Mouse (Mus musculus) liver, embryonic 14.5 days (tissue): ENCODE results near the gene Cxcl5. TPM values are rescaled to one million over a fixed set of nuclear protein-coding genes. Genes with fewer than 3 reads are reported as not detected.

ENCODE experiments used
- ATAC-seq: fragments of 200-750 bp; cut with Nextera tagmentation; 2 replicates; pipeline ENCODE4 v1.8.0; 2017; ENCODE audit warnings: moderate number of reproducible peaks, mild to moderate bottlenecking, moderate library complexity; ENCODE audit not compliant: insufficient read depth
- DNase-seq, 3 experiments: peaks; one replicate each; pipeline ENCODE4 v3.0.0-alpha.2; 2012 to 2013; ENCODE audit warnings: low read depth in 3 of 3, low spot score in 3 of 3
- H3K27ac ChIP-seq: fragments of 300-500 bp; sonication (generic); 2 replicates; pipeline ENCODE4 v1.5.1; 2014; ENCODE audit warnings: moderate library complexity, mild to moderate bottlenecking, control low read depth, inconsistent platforms
- H3K27me3 ChIP-seq: fragments of 300-500 bp; sonication (generic); 2 replicates; pipeline ENCODE4 v1.6.1; 2014; ENCODE audit warnings: mild to moderate bottlenecking, low read length, moderate library complexity; ENCODE audit not compliant: control insufficient read depth, insufficient read depth
- H3K36me3 ChIP-seq: fragments of 300-500 bp; sonication (generic); replicated peaks from 2 replicates; pipeline ENCODE4 v1.6.1; 2014; ENCODE audit warnings: low read depth; ENCODE audit not compliant: control insufficient read depth, insufficient read depth
- H3K4me1 ChIP-seq, 2 experiments: fragments of 200-500 bp in 1 of 2; fragments of 300-500 bp in 1 of 2; sonication (generic) in 1 of 2; replicated peaks; 2 replicates each; pipeline ENCODE4 v1.6.1; 2012 to 2014; ENCODE audit warnings: antibody characterized with exemption in 1 of 2, inconsistent platforms in 1 of 2, low read length in 1 of 2; ENCODE audit not compliant: control insufficient read depth in 2 of 2, insufficient read depth in 2 of 2
- H3K4me2 ChIP-seq: fragments of 300-500 bp; sonication (generic); 2 replicates; pipeline ENCODE4 v1.6.1; 2014; ENCODE audit warnings: low read depth, mild to moderate bottlenecking, control low read depth, moderate library complexity
- H3K4me3 ChIP-seq, 2 experiments: fragments of 200-500 bp in 1 of 2; fragments of 300-500 bp in 1 of 2; sonication (generic) in 1 of 2; 2 replicates each; pipeline ENCODE4 v1.5.1; 2012 to 2014; ENCODE audit warnings: low read depth in 2 of 2, low read length in 2 of 2, mild to moderate bottlenecking in 2 of 2, control low read depth in 1 of 2, inconsistent platforms in 1 of 2, moderate library complexity in 1 of 2; ENCODE audit not compliant: insufficient read depth in 1 of 2
- H3K9ac ChIP-seq: fragments of 300-500 bp; sonication (generic); replicated peaks from 2 replicates; pipeline ENCODE4 v1.6.1; 2014; ENCODE audit warnings: mild to moderate bottlenecking, control low read depth, moderate library complexity
- H3K9me3 ChIP-seq: fragments of 300-500 bp; sonication (generic); 2 replicates; pipeline ENCODE4 v1.6.1; 2016; ENCODE audit warnings: low read length, mixed read lengths; ENCODE audit not compliant: control insufficient read depth
- CTCF ChIP-seq: IDR thresholded peaks from 2 replicates; pipeline ENCODE4 v1.5.1; 2016; ENCODE audit warnings: antibody characterized with exemption, low read depth, control low read depth
- EP300 ChIP-seq: IDR thresholded peaks from 2 replicates; pipeline ENCODE4 v1.6.1; 2016; ENCODE audit warnings: antibody characterized with exemption, low read depth
- WGBS: fragments of 180-500 bp; shearing (Covaris S2); extraction: QIAGEN DNeasy Blood & Tissue Kit; methylation state at CpG from one replicate; pipeline ENCODE4 v1.1.7; 2014; ENCODE audit not compliant: insufficient replicate concordance; 5-methylcytosine and 5-hydroxymethylcytosine counted together
- polyA plus RNA-seq, 2 experiments: library from polyadenylated mRNA; depleted of rRNA in 1 of 2; stranded (reverse) in 1 of 2; unstranded in 1 of 2; fragments of >200 nt; fragmentation: Nextera tagmentation in 1 of 2; extraction: Ambion mirVana in 1 of 2; gene quantifications; 2 replicates each; pipeline versions ENCODE4 v1.2.1 to v1.2.3; 2012 to 2014

Cxcl5 gene
- polyA plus RNA-seq, 2 experiments, result 0.41 to 0.69 TPM

DNA sequence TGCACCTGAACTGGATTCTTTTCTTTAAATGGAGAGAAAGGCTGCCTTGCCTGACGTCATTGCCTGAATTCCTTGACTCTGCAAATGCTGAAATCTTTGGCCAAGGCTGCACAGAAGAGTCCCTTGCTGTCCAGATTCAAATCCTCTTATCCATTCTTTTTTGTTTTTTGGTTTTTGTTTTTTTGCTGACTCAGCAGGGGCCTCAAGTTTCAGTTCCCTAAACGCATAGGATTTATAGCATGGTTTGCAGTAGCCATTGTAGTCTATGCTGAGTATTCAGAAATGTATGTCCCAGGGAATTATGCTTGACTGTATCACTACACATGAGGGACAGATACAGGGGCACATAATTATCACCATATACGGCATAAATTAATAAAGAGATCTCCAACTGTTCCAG is 12.2 kb downstream of the Cxcl5 start:
- H3K9me3 ChIP-seq, result no peaks in the 10 kb centered on the region
- no peak overlapping the region for H3K27ac ChIP-seq
- H3K4me2 ChIP-seq, result no peak overlapping the region
- no peaks in the 10 kb centered on the region for H3K36me3 ChIP-seq
- ATAC-seq (no peak), DNase-seq (no peak)
- H3K4me3 ChIP-seq, result no peak overlapping the region
- no peaks in the 10 kb centered on the region for H3K27me3 ChIP-seq
- no peak overlapping the region for H3K9ac ChIP-seq
- WGBS, result 37% methylated on average over 3 of the region's 3 CpGs
- peaks cover 0 to 4% of the 10 kb centered on the region in 2 experiments; a peak in 1 of 4 replicates for H3K4me1 ChIP-seq
- no peak for TF ChIP-seq EP300
- no peak for TF ChIP-seq CTCF

DNA sequence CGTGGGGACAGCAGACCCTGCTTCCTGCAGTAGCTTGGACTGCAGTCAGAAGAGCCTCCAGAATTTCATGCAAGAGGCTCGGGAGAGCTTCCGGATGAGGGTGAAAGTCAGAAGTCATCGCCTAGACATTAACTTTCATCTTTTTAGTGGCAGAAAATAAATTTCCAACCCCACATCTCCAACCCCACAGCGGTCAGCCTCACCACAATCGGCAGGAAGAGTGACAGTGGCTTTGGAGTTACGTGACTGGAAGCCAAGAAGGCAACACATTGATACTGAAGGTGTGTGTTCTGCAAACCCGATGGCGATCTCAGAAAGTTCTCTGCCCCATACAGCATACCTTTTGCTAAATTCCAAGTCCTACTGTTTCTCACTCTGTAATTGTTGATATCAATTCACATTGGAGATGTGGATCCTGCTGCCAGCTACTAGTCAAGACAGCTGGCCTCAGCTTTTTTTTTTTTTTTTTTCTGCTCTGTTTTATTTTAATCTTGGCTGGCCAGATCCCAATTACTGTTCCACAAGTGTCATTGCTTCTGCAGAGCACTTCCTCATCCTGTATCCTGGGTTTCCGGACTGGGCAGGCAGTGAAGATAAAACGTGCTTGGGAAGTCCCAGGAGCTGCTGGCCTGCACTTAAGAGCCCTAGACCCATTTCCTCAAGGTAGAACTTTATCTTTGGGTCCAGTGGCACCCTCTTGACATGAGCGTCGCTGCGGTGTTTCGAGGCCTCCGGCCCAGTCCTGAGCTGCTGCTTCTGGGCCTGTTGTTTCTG is 12.9 kb downstream of the Cxcl5 start, which contains the start of gene Pf4:
TSS of gene Pf4 (plus strand) at position 556 of the 774 bp plus-strand sequence.
- 7% methylated on average over 16 of the region's 16 CpGs for WGBS
- no peak for TF ChIP-seq CTCF
- TF ChIP-seq EP300, result no peak
- Histone ChIP-seq H3K9me3 (no peaks in the 10 kb centered on the region), H3K4me2 (no peak within 1 kb of the TSS; the same call in 1 of the 2 replicates), H3K4me1 (peaks cover 0 to 4% of the 10 kb centered on the region in 2 experiments; a peak in 1 of 4 replicates), H3K4me3 (no peak within 1 kb of the TSS), H3K9ac (no peak within 1 kb of the TSS), H3K36me3 (no peaks in the 10 kb centered on the region), H3K27me3 (no peaks in the 10 kb centered on the region), H3K27ac (no peak within 1 kb of the TSS)
- DNase-seq, result no peak
- peak; percentile 31 for ATAC-seq

DNA sequence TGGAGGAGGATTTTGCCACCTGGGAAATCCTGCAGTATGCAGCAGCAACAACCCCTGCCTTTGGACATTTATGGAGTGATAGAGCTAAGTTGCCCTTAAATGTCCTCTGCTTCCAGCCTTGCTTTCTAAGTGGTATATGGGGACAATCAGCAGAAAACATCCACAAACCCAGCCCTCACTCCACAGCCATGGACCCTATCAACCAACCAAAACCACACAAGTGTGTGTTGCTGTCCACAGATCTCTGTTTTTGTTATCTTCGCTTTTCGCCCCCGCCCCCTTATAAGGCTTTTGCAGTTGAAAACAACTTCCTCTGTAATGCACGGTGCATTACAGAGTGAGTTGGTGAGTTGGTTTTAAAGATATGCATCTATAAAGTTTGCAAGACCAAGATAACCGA is 16.4 kb downstream of the Cxcl5 start:
- H3K4me1 ChIP-seq, result peaks cover 0 to 4% of the 10 kb centered on the region in 2 experiments; a peak in 1 of 4 replicates
- H3K9ac ChIP-seq, result no peak overlapping the region
- ATAC-seq, result peak; percentile 77
- TF ChIP-seq EP300 (no peak; the same call in 1 of the 2 replicates), CTCF (no peak)
- no peak overlapping the region for H3K4me3 ChIP-seq
- no peaks in the 10 kb centered on the region for H3K27me3 ChIP-seq
- H3K9me3 ChIP-seq, result no peaks in the 10 kb centered on the region
- DNase-seq, result peak in 2 of 3 experiments; percentile 15 to 16
- WGBS, result 20% methylated on average over 5 of the region's 5 CpGs
- no peak overlapping the region for H3K27ac ChIP-seq
- H3K36me3 ChIP-seq, result no peaks in the 10 kb centered on the region
- no peak overlapping the region for H3K4me2 ChIP-seq

DNA sequence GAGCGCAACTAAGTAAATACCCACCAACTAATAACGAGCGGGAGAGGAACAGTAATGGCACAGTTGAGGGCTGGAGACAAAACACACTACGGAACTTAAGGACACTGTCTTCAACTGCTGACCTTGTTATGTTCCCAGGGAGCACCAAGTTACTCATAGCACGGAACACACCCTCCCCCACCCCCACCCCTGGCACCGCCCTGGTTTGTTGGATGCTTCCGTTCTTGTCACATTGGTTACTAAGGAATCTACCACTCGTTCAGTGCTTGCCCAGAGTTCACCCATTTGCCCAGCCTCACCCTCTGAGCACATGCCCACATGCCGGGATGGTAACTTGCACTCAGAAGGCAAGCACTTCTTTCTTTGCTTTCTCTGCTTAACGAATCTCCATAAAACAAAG is 18.5 kb downstream of the Cxcl5 start:
- 69% methylated on average over 10 of the region's 10 CpGs for WGBS
- no peak for TF ChIP-seq CTCF
- H3K4me3 ChIP-seq, result no peak overlapping the region
- peaks cover 0 to 4% of the 10 kb centered on the region in 2 experiments; a peak in 1 of 4 replicates for H3K4me1 ChIP-seq
- no peak overlapping the region for H3K4me2 ChIP-seq
- DNase-seq (no peak), ATAC-seq (no peak)
- H3K27ac ChIP-seq, result no peak overlapping the region
- no peaks in the 10 kb centered on the region for H3K27me3 ChIP-seq
- no peaks in the 10 kb centered on the region for H3K9me3 ChIP-seq
- no peaks in the 10 kb centered on the region for H3K36me3 ChIP-seq
- no peak overlapping the region for H3K9ac ChIP-seq

DNA sequence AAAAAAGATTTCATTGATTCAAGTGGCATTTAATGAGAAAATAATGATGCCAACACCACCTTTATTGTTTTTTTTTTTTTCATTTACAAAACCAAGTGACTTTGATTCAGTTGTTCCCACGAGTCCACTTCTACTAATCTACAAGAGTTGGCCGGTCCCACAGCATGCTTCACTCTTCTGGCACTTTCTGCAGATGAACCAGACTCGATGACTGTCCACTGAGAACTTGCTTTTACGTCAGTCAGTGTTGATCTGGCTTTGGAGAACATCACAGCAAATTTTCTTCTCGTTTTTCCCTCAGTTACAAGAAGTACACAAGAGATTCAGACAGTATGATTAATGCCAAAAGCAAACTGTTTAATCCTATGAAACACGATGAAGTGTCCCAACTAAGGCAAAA is 19.7 kb downstream of the Cxcl5 start:
- H3K36me3 ChIP-seq, result no peaks in the 10 kb centered on the region
- H3K4me2 ChIP-seq, result no peak overlapping the region
- H3K9ac ChIP-seq, result no peak overlapping the region
- 56% methylated on average over 6 of the region's 6 CpGs for WGBS
- no peak for DNase-seq
- no peak overlapping the region for H3K27ac ChIP-seq
- H3K4me1 ChIP-seq, result peaks cover 0 to 4% of the 10 kb centered on the region in 2 experiments; a peak in 1 of 4 replicates
- H3K9me3 ChIP-seq, result no peaks in the 10 kb centered on the region
- no peak for ATAC-seq
- TF ChIP-seq EP300 (no peak), CTCF (no peak)
- H3K4me3 ChIP-seq, result no peak overlapping the region
- H3K27me3 ChIP-seq, result no peaks in the 10 kb centered on the region
